Comparison of ENCODE assay signal across 14 mouse cellular contexts in genomic region chr15:7116216-7116615, GRCm38 (mm10).
"Had no signal": no experiment of that assay in that cellular context is flagged by ENCODE, and none has a peak within 500 bp of the region (broad histone marks: within the 10 kb centered on the region; RNA-seq: fewer than 3 reads in every experiment).

No protein-coding gene starts in this region.

- H3K27ac ChIP-seq: midbrain, embryonic 10.5 days; midbrain, embryonic 12.5 days; neural tube, embryonic 12.5 days; stomach, embryonic 15.5 days; stomach, postnatal 0 days had no signal

- ATAC-seq: midbrain, embryonic 16.5 days had no signal

- DNase-seq: lung, embryonic 14.5 days; lung, postnatal 10 days; lung, postnatal 4 days; midbrain, embryonic 14.5 days; right cerebral cortex, postnatal 14 days; thymus, adult 2 months; thymus, postnatal 25 days; thymus, postnatal 4 days had no signal

- H3K27me3 ChIP-seq: midbrain, embryonic 12.5 days; neural tube, embryonic 12.5 days; stomach, embryonic 15.5 days had no signal

- H3K36me3 ChIP-seq: midbrain, embryonic 10.5 days; midbrain, embryonic 12.5 days; neural tube, embryonic 12.5 days; stomach, embryonic 15.5 days had no signal

- H3K4me3 ChIP-seq: midbrain, embryonic 10.5 days; midbrain, embryonic 12.5 days; neural tube, embryonic 12.5 days; stomach, embryonic 15.5 days had no signal

- H3K9me3 ChIP-seq: midbrain, embryonic 10.5 days; midbrain, embryonic 12.5 days; neural tube, embryonic 12.5 days; stomach, embryonic 15.5 days had no signal

- H3K9ac ChIP-seq: lung, embryonic 14.5 days; midbrain, embryonic 12.5 days; neural tube, embryonic 12.5 days; stomach, embryonic 15.5 days had no signal

- H3K4me1 ChIP-seq: midbrain, embryonic 12.5 days; neural tube, embryonic 12.5 days; stomach, embryonic 15.5 days had no signal

- H3K4me2 ChIP-seq: lung, embryonic 14.5 days; midbrain, embryonic 12.5 days; neural tube, embryonic 12.5 days; stomach, embryonic 15.5 days had no signal
